Mouse (Mus musculus) forebrain, embryonic 11.5 days (tissue): ENCODE data around the gene Afg1l. TPM values are rescaled to one million over a fixed set of nuclear protein-coding genes. Genes with fewer than 3 reads are reported as not detected.
A peak's percentile ranks its signal among the peaks of the same experiment; 100 is the strongest.

Experiments
- ATAC-seq: fragments of 200-750 bp; cut with Nextera tagmentation; replicated peaks from 2 replicates; pipeline ENCODE4 v1.8.0; 2017; ENCODE audit warnings: moderate TSS enrichment; ENCODE audit not compliant: low FRiP score
- DNase-seq: peaks from one replicate; pipeline ENCODE4 v3.0.0-alpha.2; 2017; ENCODE audit warnings: low spot score
- H3K27ac ChIP-seq: fragments of 300-500 bp; sonication (generic); 2 replicates; pipeline ENCODE4 v1.5.1; 2014; ENCODE audit warnings: low read depth, low read length
- H3K27me3 ChIP-seq: fragments of 300-500 bp; sonication (generic); 2 replicates; pipeline ENCODE4 v1.6.1; 2014; ENCODE audit warnings: mild to moderate bottlenecking, low read length, mixed read lengths; ENCODE audit not compliant: control insufficient read depth, insufficient read depth
- H3K36me3 ChIP-seq: fragments of 300-500 bp; sonication (generic); 2 replicates; pipeline ENCODE4 v1.6.1; 2014; ENCODE audit warnings: mild to moderate bottlenecking, low read length, moderate library complexity, mixed read lengths; ENCODE audit not compliant: control insufficient read depth, insufficient read depth
- H3K4me1 ChIP-seq: fragments of 300-500 bp; sonication (generic); replicated peaks from 2 replicates; pipeline ENCODE4 v1.6.1; 2014; ENCODE audit warnings: low read length, mixed read lengths; ENCODE audit not compliant: control insufficient read depth, insufficient read depth
- H3K4me2 ChIP-seq: fragments of 300-500 bp; sonication (generic); 2 replicates; pipeline ENCODE4 v1.6.1; 2014; ENCODE audit warnings: low read depth, mild to moderate bottlenecking, low read length, moderate library complexity, mixed read lengths; ENCODE audit not compliant: severe bottlenecking
- H3K4me3 ChIP-seq: fragments of 300-500 bp; sonication (generic); 2 replicates; pipeline ENCODE4 v1.5.1; 2014; ENCODE audit warnings: low read depth, low read length
- H3K9ac ChIP-seq: fragments of 300-500 bp; sonication (generic); 2 replicates; pipeline ENCODE4 v1.6.1; 2014; ENCODE audit warnings: low read length
- H3K9me3 ChIP-seq: fragments of 300-500 bp; sonication (generic); 2 replicates; pipeline ENCODE4 v1.6.1; 2016; ENCODE audit warnings: low read length, mixed read lengths; ENCODE audit not compliant: control insufficient read depth
- WGBS: fragments of 180-500 bp; shearing (Covaris S2); extraction: QIAGEN DNeasy Blood & Tissue Kit; methylation state at CpG from one replicate; pipeline ENCODE4 v1.1.7; 2014; 5-methylcytosine and 5-hydroxymethylcytosine counted together
- polyA plus RNA-seq: library from polyadenylated mRNA; unstranded; fragments of >200 nt; fragmentation: Nextera tagmentation; extraction: Ambion mirVana; gene quantifications from 2 replicates; pipeline ENCODE4 v1.2.1, GENCODE M21; 2014

The Afg1l gene
- polyA plus RNA-seq, 1 experiment from 2014 or later: 3.9 TPM

GRCm38 (mm10) chr10:42274712-42275400, 203.5 kb downstream of the Afg1l start:
- Histone ChIP-seq H3K4me1 (peaks cover 23% of the 10 kb centered on the region), H3K27me3 (peaks cover 16% of the 10 kb centered on the region), H3K27ac (no peak overlapping the region), H3K36me3 (no peaks in the 10 kb centered on the region), H3K9ac (peak overlapping the region; percentile 72), H3K4me3 (peak overlapping the region; percentile 77), H3K9me3 (no peaks in the 10 kb centered on the region), H3K4me2 (peak overlapping the region; percentile 99)
- DNase-seq: peak; percentile 76
- WGBS: under 1% methylated on average over 65 of the region's 65 CpGs
- ATAC-seq: no peak

GRCm38 (mm10) chr10:42273760-42274691, 204.3 kb downstream of the Afg1l start:
- DNase-seq: peak; percentile 57
- peak overlapping the region; percentile 72 for H3K9ac ChIP-seq
- ATAC-seq: no peak
- peaks cover 16% of the 10 kb centered on the region for H3K27me3 ChIP-seq
- H3K9me3 ChIP-seq: no peaks in the 10 kb centered on the region
- H3K4me1 ChIP-seq: peaks cover 23% of the 10 kb centered on the region
- WGBS: 4% methylated on average over 21 of the region's 21 CpGs
- H3K36me3 ChIP-seq: no peaks in the 10 kb centered on the region
- H3K4me3 ChIP-seq: peak overlapping the region; percentile 77
- H3K4me2 ChIP-seq: peak overlapping the region; percentile 99
- H3K27ac ChIP-seq: no peak overlapping the region

- ATAC-seq (no peak), DNase-seq (no peak)
- 62% methylated on average over 6 of the region's 6 CpGs for WGBS
- H3K9me3 ChIP-seq: no peaks in the 10 kb centered on the region
- no peak overlapping the region for H3K4me3 ChIP-seq
- H3K9ac ChIP-seq: no peak overlapping the region
- H3K4me2 ChIP-seq: peak overlapping the region; percentile 99; the same call in 1 of the 2 replicates
- H3K4me1 ChIP-seq: peaks cover 21% of the 10 kb centered on the region
- no peaks in the 10 kb centered on the region for H3K36me3 ChIP-seq
- H3K27me3 ChIP-seq: peaks cover 16% of the 10 kb centered on the region
- no peak overlapping the region for H3K27ac ChIP-seq
These were observed 205.0 kb downstream of the Afg1l start for GRCm38 (mm10) chr10:42273403-42273759.

DNA sequence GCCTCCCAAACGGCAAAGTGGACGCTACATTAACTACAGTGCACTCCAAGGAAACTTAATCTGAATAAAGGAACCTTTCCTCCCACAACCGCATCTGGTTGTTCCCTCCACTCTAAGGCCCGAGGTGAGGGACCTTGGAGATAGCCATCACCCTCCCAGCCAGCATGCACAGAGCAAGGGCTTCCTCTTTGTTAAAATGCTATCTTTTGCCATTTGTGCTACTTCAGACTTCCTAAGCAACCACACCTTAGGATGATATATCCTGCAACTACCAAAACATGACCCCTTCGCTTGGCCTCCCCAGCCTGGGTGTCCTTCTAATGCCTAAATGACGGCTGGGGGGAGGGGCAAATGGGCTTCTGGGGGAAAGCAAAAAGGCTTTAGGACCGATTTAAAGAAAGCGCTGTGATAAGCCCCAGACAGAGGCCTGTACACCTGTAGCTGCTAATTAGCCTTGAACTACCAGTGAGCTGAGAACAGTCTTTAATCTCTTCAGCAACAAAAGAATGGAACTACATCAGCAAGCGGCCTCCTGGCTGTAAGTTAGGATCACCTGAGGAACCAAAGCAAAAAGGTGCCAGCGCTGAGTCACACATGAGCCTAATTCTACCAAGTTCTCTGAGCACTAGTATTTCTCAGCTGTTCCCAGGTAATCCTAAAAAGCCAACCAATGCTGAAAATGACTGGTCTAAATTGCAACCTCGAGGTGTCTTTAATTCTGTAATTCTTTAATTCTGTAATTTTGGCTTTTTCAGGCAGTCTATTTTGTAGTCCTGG, 206.7 kb downstream of the Afg1l start:
- peaks cover 21% of the 10 kb centered on the region for H3K4me1 ChIP-seq
- no peaks in the 10 kb centered on the region for H3K9me3 ChIP-seq
- DNase-seq (no peak), ATAC-seq (no peak)
- peaks cover 16% of the 10 kb centered on the region for H3K27me3 ChIP-seq
- no peak overlapping the region for H3K4me2 ChIP-seq
- no peak overlapping the region for H3K27ac ChIP-seq
- no peaks in the 10 kb centered on the region for H3K36me3 ChIP-seq
- H3K4me3 ChIP-seq: no peak overlapping the region
- WGBS: 52% methylated on average over 11 of the region's 11 CpGs
- no peak overlapping the region for H3K9ac ChIP-seq

- Histone ChIP-seq H3K9me3 (no peaks in the 10 kb centered on the region), H3K9ac (no peak overlapping the region), H3K27ac (no peak overlapping the region), H3K4me1 (peaks cover 21% of the 10 kb centered on the region), H3K4me3 (no peak overlapping the region), H3K36me3 (no peaks in the 10 kb centered on the region), H3K27me3 (peaks cover 16% of the 10 kb centered on the region), H3K4me2 (no peak overlapping the region)
- WGBS: 67% methylated on average over 10 of the region's 10 CpGs
- ATAC-seq (no peak), DNase-seq (no peak)
These were observed 207.9 kb downstream of the Afg1l start for GRCm38 (mm10) chr10:42270277-42271083.

DNA sequence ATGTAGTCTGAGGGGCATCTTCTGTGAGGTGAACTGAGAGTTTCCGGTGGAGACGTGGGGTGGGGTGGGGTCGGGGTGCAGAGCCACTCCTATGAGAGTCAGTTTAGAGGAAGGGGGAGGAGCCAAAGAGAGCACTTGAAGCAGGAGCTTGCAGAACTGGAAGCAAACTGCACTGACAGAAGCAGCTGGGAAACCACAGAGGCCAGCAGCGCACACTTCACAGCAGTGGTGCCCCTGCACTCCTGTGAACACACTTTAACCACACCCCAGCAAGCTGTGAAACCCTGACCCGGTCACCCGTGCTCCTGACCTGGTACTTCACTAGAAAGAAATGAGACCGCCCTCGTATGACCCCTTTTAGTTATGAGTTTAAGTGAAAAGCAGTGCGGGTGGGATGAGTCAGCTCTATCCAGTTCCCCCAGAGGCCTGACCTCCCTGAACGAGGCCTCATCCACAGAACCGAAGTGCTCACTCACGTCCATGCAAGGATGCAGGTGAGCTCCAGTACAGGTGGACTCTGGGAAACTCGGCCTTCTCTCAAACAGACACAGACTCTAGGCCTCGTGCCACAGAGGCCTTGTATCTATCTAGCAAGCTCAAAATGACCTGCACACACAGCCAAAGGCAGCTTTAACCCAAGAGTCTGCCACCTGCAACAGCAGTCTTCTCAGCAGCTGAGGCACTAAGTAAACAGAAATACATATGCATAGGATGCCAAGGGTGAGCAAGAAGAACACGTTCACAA, 208.9 kb downstream of the Afg1l start:
- no peak for ATAC-seq

DNA sequence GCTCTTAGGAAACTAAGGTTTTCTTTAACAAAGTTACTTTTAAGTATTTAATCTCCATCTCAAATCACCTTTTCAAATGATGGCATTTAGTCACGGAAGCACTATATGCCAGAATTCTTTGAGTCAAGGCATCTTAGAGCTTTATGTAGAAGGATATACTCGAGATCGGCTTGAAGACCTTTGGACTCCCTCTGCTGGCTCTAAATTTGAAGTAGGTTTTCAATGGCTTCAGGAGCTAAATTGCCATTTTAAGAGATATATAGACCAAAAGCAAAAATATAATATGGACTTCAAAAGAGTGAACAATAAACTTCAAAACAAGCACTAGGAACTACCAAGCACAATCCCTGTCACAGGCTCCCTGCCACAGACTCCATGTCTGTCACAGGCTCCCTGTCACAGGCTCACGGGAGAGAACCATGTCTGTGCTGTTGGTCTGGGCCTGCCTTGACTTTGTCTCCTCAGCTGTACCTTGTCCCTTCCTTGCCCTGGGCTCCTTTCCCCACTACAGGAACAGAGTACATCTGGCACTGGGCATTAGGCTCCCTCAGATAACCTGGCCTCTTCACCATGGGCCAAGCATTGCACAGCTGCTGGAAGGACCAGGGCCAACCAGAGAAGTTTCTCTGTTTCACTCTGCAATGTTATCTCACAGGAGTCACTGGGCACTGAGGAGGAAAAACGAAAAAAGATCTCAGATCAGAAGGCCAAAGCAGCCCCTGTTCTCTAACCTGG, 210.4 kb downstream of the Afg1l start:
- H3K36me3 ChIP-seq: no peaks in the 10 kb centered on the region
- no peak for DNase-seq
- H3K4me2 ChIP-seq: no peak overlapping the region
- H3K4me3 ChIP-seq: no peak overlapping the region
- no peak overlapping the region for H3K27ac ChIP-seq
- 88% methylated on average over 5 of the region's 5 CpGs for WGBS
- no peak for ATAC-seq
- no peak overlapping the region for H3K9ac ChIP-seq
- no peaks in the 10 kb centered on the region for H3K27me3 ChIP-seq
- H3K9me3 ChIP-seq: no peaks in the 10 kb centered on the region
- peaks cover 3% of the 10 kb centered on the region; the same call in 1 of the 2 replicates for H3K4me1 ChIP-seq

More for the DNA sequence above, 208.9 kb downstream of the Afg1l start:
- no peak overlapping the region for H3K4me3 ChIP-seq
- H3K9ac ChIP-seq: no peak overlapping the region
- H3K36me3 ChIP-seq: no peaks in the 10 kb centered on the region
- H3K27ac ChIP-seq: no peak overlapping the region
- 74% methylated on average over 15 of the region's 15 CpGs for WGBS
- H3K4me1 ChIP-seq: peaks cover 13% of the 10 kb centered on the region; the same call in 1 of the 2 replicates
- H3K4me2 ChIP-seq: no peak overlapping the region
- peaks cover 10% of the 10 kb centered on the region for H3K27me3 ChIP-seq
- no peaks in the 10 kb centered on the region for H3K9me3 ChIP-seq
- no peak for DNase-seq
